Mouse (Mus musculus) natural killer cell, adult 2 months (primary cell): ENCODE data around the gene Zswim8.

Source experiments
- DNase-seq, 2 experiments: peaks; one replicate each; pipeline ENCODE4 v3.0.0; 2022; ENCODE audit warnings: low spot score in 2 of 2

Gene Zswim8

DNA sequence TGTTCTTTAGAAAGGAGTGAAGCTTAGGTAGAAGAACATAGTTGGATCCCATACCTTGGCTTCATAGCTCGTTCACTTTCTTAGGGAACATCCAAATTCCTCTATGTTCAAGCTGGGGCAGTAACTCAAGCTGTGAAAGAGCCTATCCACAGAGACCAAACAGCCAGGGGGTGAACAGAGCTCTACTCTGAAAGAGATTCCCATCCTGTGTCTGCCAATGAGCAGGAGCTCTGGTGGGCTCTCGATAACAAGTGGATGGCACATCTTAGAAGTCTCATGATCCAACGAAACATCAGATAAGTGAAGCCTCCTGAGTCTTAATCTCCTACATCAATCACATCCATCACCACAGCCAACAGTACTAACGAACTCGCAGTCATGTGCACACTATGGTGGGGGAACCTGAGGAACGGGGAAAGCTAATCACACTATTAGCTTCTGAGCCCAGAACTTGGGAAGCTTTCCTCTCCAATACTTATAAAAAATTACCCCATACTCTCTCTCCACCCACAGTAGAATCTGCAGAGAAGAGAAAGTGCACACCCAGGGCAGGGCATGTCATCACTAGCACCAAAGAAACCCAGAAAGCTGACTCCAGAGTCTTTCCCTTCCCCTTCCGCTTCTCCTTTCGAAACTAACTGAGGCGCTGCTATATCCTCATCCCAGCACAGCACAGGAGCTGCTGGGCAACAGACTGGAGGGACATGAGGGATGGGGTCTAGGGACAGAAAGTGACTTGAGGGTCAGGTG, 23.7 kb downstream of the Zswim8 start:
- no peak for DNase-seq

DNA sequence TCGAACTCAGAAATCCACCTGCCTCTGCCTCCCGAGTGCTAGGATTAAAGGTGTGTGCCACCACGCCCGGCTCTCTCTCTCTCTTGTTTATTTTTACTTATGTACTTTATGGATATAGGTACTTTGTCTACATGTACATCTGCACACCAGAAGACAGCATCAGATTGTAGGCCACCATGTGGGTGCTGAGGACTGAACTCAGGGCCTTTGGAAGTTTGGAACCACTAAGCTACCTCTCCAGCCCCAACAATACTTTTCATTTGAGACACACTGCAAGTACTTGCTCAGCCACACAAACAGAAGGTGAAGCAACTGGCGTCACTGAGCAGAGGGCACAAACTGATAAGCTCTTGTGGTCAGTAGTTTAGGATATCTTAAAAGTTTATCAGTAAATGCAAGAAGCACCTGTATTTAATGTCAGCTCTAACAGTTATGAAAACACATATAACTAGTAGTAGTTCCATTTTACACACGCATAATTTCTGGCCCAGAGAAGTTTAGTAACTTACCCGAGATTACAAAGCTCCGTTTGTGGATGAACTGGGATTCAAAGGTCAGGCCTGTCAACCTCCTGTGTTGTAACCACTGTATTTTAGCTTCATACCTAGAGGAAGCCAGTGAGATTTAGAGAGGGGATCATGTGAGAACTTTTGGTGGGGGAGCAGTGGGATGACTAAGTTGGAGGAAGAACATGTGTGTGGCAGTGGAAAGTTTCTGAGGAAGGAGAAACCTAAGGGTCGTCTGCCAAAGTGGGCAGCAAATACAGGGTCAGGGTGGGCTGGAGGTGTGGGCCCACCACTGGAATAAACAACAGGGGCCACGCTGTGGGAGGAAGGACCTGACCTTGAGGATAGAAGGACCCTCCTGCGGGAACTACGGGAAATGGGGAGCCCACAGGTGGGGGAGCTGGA, 25.9 kb downstream of the Zswim8 start:
- no peak for DNase-seq

DNA sequence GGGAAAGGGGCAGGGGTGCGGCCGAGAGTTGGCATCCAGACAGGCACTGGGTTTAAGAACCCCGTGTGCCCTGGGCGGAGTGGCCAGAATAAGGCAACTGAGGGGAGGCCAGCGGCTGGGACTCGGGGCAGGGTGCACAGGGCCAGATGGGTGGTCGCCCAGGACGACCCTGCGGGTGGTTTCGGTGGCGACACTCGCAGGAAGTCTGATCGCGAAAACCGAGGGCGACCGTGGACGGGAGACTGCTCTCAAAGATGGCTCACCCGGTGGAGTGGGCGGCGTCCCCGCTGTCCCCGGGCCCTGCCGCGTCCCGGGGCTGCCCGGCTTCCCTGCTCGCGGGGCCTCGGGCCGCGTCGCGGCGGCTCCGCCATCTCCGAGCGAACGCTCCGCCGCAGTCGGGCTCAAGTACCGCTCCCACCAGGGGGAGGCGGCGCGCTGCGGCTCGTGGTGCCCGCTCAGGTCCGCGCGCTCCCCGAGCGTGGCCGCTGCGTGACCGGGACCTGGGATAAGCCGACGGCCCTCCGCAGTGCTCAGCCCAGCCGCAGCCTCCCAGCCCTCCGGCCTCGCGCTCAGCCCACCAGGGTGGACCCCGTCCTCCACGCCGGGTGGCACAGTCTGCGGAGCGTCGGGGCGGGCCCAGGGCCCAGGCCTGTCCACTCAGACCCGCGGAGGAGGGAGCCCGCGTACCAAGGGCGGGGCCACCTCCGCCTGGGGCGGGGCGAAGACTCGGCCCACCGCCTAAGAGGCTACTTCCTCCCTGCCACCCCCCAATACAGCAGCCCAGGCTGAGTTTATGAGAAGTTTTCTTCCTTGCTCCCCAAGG, 26.8 kb downstream of the Zswim8 start, which contains the start of gene Ndst2:
TSS of gene Ndst2 (minus strand) at position 611 of the 823 bp plus-strand sequence.
- peak; percentile 82 to 86 for DNase-seq

DNA sequence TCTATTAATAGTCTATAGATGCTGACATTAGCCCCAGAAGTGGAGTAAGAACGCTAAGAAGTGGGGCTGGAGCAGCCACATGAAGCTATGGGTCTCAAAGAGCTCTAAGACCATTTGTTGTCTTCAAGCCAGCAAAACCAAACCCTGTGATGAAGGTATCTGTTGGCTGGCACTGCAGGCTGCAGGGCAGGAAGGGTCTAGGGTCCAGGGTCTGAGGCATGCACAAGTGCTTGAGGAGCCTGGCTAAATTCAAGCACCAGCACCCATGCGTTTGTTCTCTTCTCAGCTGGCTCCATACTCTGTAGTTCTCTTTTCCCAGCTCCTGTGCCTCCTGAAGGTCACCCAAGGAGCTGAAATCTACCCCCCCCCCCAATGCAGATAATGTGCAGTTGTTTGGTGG, 27.7 kb downstream of the Zswim8 start:
- DNase-seq = no peak

DNA sequence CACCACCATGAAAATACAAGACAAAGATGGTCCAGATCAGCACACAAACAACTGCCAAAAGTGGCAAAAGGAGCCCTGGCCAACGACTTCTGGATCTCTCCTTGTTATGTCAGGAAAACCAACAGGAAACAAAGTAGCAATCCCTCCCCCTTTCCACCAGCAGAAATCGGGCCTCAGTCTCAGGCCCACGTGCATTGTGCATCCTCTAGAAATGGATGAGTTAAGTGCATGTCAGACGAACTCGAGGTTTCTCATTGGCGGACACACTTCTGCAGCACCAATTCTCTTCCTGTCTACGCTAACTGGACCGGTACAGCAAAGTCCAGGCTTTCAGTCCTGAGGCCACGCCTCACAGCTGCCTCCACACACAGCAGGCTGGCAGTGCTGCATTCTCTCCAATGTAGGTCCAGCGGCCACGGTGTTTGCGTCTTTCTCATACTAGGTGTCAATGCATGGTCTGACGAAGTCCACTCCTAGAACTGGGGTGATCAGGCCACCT, 28.6 kb downstream of the Zswim8 start:
- no peak for DNase-seq

DNA sequence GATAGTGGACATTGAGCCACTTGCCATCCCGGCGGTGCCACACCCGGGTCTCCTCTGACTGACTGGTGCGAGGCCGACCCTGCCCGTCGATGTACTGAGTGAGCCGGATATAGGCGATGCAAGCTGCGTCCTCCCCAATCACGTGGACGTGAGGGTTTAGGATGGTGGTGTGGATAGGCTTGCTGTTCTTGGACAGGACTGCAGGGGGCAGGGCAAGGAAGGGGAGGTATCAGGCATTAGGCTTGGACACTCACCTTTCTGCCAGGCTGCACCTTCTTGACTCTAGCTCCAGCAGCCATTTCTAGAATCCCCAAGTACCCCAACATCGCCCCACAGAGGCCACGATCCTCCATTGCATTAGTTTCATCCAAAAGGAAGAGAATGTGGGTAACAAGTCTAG, 30.0 kb downstream of the Zswim8 start:
- peak; percentile 33 to 53 for DNase-seq

DNA sequence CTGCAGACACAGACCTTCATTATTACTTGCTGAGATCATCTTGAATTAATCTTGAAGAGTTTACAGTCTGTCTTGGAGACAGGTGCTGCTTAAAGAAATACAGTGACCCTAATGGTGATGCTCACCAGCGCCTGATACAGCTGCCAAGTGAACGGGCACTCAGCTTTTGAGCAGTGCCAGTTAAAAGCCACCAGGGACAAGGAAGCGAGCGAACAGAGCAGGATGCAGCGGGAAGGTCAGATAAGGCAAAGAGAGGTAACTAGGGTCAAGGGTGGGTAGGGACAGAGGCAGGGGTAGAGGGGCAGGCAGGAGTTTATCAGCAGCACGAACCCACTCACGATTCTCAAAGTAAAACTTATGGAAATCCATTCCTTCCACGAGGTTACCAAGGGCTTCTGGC, 31.2 kb downstream of the Zswim8 start:
- DNase-seq = no peak

DNA sequence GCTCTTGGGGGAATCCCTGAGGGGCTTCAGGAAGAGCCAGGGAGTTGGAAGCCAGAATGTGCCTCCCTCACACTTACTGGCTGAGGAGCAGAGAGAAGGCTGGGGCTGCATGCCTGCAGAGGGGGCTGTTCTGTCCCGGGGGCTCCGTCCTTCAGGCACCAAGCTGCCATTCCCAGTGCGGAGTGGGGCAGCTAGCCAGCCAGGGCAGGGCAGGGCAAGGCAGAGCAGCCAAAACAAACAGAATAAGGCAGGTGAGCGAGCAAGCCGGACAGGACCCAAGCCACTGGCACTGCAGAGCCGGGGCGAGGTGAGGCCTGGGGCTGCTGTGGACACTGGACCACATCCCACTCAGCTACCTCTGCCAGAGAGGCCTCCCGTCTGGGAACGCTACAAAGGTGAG, 33.9 kb downstream of the Zswim8 start:
- DNase-seq = no peak

DNA sequence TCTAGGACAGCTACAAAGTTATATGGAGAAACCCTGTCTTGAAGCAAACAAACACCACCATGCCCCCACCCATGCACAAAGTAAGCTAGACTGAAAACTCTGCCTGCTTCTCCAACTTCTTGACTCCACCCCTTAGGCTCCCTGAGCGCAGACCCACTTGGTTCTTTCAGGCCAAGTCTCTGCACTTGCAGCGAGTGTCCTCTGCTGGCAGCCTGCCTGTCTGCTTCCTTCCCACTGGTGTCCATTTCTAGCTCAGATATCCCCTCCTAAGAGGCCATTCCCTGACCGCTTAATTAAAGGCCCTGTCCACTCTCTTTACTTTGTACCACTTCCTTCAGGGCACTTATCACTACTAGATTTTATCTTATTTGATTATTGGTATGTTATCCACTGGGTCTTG, 36.3 kb downstream of the Zswim8 start:
- no peak for DNase-seq

DNA sequence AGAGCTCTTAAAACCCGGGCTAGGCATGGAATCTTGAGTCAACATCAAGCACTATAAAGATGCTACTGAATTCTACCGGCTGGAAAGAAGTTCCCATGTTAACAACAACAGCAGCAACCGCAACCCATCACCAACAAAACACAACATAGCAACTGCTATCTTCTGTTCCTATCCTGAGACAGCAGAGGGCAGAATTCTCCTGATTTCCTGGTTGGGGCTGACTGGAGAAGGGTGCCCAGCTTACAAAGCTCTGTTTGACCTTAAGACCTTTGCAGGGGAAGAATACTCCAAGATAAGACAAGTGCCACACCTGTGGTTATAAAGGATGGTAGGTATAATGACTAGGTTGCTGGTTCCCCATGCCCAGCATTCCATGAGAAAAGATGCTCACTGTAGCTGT, 39.6 kb downstream of the Zswim8 start:
- DNase-seq = no peak

DNA sequence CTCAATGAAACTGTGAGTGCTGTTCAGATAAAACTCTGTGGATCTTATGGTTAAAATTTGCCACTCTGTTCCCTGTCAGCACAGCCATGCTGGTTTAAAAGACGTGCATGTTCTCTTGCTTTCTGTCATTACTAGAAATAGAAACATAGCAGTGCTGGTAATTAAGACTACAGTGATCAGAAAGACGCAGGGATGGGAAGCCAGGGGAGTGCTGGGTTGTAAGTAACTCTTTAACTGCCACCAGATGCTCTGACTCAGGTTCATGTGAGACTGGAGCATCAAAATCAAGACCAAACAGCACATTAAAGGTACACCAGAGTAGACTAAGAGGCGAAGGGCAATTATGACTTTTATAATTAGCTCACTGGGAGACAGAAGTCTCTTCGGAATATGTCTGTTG, 41.0 kb downstream of the Zswim8 start:
- DNase-seq = no peak

DNA sequence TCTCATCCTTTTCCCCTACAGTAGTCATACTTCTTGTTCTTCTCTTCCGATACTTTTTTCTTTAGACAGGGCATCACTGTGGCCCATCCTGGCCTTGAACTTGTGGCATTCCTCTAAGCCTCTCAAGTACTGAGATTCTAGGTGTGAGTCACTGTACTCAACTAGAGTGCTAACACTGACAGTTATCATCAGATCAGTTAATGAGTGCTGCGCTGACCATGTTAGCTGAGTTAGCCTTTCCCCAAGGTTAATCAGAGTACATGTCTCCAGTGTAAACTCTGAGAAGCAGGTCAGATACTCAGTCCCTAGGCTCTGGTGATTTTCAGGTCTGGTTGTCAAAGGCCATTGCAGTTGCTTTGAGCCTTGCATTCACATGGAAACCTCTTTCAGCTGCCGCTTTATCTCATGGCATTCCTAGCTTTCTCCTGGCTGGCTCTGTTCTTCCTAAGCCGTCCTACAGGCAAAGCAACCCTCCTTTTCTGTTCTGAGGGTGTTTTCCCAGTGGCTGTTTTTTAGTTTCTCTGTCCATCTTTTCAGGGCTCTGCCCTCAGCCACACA, 42.2 kb downstream of the Zswim8 start:
- no peak for DNase-seq

DNA sequence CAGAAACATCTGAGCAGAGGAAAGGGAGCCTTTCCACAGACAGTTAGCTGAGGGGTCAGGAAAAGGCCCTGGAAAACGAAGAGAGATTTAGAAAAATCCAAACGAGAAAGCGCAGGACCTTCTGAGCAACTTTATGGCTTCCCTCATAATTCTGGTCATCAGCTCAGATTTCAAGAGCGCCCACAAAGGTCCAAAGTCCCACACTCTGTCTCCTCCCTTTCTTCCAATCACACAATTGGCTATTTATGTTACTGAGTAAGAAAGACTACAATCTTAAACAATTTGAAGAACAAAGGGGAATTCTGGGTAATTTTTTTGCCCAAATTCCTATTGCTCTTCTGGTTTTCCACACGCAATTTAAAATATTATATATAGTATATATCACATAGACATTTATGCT, 43.2 kb downstream of the Zswim8 start:
- no peak for DNase-seq

DNA sequence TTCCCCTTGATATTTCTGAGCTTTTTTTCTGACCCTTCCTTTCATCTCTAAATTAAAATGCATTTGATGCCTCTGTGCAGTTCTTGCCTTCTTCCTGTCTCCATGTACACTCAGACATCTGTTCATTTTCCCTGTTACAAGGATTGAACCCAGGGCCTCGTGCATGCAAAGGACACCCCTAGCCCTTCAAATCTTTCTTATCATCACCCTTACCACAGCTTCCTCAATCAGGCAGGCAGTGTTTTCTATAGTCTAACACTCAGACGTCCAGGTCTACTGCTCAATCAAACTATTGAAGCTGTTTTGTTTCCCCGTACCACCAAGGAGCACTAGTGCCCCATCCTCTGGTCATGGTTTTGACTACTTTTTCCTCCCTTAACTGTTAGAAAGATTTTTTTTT, 46.4 kb downstream of the Zswim8 start:
- no peak for DNase-seq

DNA sequence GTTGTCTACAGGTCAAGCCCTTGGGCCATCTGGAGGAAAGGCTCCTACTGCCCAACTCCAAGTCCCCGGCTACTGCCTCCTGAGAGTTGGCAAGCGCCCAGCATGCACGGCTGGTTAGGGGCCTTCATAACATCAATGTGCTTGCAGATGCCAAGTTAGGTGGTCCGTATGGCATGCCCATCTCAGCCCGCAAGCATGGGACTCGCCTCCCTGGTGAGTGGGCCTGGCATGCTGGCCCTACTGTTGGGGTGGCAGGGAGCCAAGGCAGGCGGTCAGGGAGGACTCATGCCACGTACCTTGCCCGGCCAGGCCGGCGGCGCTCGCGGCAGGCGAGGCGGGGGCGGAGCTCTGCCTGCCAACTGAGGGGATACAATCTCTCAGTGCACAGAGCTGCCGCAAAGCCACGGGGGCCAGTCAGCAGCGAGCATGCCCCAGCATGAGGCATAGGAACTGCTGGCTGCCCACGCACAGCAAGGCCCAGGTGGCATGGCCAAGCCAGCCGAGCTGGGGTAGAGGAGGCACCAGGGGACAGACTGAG, 50.1 kb downstream of the Zswim8 start:
- no peak for DNase-seq

DNA sequence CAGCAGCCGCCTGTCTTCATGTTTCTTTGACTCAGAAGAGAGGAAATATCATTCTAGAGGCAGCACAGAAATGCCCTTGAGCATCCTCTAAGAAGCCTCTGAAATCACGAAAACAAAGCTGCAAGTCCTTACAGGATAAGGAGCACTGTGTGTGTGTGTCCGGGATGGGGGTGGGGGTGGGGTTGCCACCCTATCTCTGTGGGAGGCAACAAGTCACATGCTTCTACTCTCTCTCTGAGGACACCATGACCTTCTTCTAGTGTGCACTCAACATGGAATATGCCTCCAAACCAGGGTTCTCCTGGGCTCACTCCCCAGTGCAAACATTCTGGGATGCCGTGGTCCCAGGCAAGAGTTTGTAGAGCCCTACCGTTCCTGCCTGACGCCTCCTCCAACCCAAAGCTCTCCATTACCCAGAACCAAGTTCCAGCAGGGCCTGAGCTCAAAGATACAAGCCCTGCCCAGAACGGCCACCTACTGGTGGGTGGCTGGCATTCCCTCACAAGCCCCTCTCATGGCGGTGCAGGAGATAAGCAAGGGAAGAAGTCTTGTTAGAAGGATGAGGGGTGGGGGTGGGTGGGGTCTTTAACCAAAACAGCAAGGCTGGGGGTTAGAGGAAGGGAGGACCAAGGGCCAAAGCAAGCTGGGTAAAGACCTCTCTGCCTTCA, 51.5 kb downstream of the Zswim8 start:
- DNase-seq = no peak

DNA sequence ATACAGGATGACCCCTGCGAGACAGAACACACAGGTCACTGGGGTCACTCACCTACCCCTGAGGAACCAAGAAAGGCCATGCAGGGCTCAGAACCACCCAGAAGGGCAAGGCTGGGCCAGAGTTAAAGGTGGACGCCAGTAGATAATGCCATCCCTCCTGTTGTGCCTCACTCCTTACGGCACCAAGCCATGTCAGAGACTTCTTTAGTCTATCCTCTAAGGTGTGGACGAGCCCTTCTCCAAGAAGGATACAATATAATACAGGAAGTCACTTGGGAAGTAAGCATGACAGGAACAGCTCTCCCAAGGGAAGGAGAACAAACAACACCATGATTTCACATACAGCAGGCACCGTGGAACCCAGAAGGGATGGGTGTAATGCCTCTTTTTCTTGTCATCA, 57.6 kb downstream of the Zswim8 start:
- DNase-seq = no peak

DNA sequence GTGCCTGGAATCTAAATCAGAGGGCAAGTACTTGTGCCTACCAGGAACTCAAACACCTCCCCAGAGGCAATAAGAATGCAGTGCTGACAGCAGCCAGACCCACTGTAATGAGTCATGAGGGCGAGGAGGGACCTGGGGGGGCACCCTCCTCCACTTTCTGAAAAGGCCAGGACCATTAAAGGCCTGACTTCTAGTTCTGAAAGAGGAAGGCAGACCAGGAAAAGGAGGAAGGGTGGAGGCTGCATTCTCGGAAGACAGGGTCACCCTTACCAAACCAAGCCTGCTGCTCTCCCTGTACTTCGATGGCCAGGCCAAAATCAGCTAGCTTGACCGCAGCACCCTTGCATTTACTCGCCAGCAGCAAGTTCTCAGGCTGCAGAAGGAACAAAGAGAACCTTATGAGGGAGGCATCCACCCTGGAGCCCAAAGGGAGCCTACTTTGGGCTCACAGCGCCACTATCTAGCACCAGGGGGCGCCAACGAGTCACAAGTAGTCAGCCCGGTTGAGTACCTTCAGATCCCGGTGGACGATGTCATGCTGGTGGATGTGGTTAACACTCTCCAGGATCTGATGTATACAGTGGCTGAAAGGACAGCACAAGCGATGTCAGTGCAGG, 58.4 kb downstream of the Zswim8 start:
- DNase-seq = peak; percentile 87 to 90

DNA sequence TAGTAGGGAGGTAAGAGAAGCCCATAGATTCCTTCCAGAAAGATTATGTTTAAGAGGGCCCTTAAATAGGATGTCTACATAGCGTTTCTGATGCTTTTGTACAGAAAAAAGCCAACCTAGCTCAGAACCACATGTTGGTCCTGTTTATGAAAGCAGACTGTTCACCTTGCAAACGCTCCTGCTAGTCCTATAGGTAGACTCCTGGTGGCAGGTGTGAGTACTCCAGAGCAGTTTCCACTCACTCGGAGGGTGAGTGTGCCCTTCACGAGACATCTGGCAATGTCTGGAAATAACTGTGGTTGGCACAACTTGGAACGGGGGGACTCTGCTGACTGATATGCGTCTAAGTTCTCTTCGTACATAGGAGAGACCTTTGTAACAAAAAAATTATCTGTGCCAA, 60.6 kb downstream of the Zswim8 start:
- DNase-seq = no peak

DNA sequence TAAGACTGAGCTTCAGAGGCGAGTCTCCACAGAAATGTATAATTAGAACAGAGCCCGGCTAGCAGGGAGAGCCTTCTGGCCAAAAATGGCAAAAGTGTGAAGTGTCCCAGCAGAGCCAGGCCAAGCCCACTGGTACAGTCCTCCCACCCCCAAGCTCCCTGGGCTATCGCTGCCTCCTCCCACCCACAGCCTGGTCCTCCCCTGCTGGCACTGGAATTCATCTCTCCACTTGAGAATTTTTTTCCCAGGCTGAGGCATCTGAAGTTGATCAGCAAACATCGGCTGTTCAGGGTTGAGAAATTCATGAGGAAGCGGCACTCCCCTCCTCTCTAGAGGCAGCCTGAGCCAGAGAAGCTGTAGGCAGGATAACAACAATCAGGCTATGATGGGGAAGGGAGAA, 61.2 kb downstream of the Zswim8 start:
- DNase-seq = no peak
